8 mouse cellular contexts compared by ENCODE assay signal in the genomic region with DNA sequence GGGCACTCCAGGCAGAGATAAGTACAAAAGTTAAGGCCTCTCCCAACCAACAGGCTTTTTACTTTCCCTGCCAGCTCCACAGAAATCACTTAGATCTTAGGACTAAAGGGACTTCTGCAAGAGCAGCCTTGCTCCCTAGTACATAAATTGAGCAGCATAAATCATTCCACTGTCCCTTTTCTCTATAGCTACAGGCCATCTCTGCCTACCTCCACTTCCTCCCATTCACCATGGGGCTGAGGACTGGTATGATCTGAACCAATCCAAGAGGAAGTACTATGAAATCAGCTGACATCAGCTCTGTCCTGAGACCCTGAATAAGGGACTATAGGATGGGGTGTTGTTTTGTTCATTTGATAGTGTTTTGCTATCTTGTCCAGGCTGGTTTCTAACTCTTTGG. TPM values are rescaled to one million over a fixed set of nuclear protein-coding genes. Genes with fewer than 3 reads are reported as not detected.
DNase-seq lines count a peak whose midpoint lies in the region; ATAC-seq and TF ChIP-seq lines count a peak whose summit lies in the region.

No protein-coding gene starts in this region.

- H3K9ac ChIP-seq in kidney, embryonic 16.5 days (replicated peaks; ENCODE audit: low read length), result no peak overlapping the region; the same call in 1 of the 2 replicates
- 0 out of 2 replicates have a peak overlapping the region, but pooled peaks have one; percentile 5 for H3K9ac ChIP-seq in embryonic facial prominence, embryonic 12.5 days
- no peak overlapping the region for H3K9ac ChIP-seq in intestine, postnatal 0 days (ENCODE audit: low read depth, low read length)

- no peak for TF ChIP-seq CTCF in intestine, postnatal 0 days (IDR thresholded peaks at IDR 0.05; ENCODE audit: low read depth)

- peak; percentile 41; the same call in 1 of the 2 replicates for ATAC-seq in kidney, embryonic 16.5 days (ENCODE audit: low FRiP score, low TSS enrichment)
- ATAC-seq in embryonic facial prominence, embryonic 12.5 days (ENCODE audit: insufficient number of reproducible peaks, insufficient read depth, low FRiP score, low TSS enrichment), result peak; percentile 32; the same call in 1 of the 2 replicates
- ATAC-seq in intestine, postnatal 0 days, result no peak

- H3K4me3 ChIP-seq in kidney, embryonic 16.5 days (ENCODE audit: low read length), result peak overlapping the region; percentile 22
- H3K4me3 ChIP-seq in embryonic facial prominence, embryonic 12.5 days, result peak overlapping the region; percentile 21; the same call in 1 of the 2 replicates
- no peak overlapping the region for H3K4me3 ChIP-seq in intestine, postnatal 0 days (ENCODE audit: low read depth, low read length)
- no peak overlapping the region for H3K4me3 ChIP-seq in myocyte

- DNase-seq in kidney, postnatal 36 days, result no peak
- no peak for DNase-seq in cerebellum, adult 18-20 months
- DNase-seq in gastrocnemius, postnatal 14 days, result no peak
- no peak for DNase-seq in Muller cell, postnatal 12 days (ENCODE audit: inconsistent ontology term)

- intact Hi-C loops in gastrocnemius, postnatal 14 days (cut with DNase I; ENCODE audit: low total_unique reads), result loop anchor here (10.0 kb wide), 1 partner anchor 45 kb away; no protein-coding TSS in a partner anchor

- no peak overlapping the region for H3ac ChIP-seq in myocyte (ENCODE audit: control insufficient read depth, insufficient read length)

- H3K36me3 ChIP-seq in kidney, embryonic 16.5 days (ENCODE audit: insufficient read depth, low read length), result peaks cover 8% of the 10 kb centered on the region; the same call in 1 of the 2 replicates
- H3K36me3 ChIP-seq in embryonic facial prominence, embryonic 12.5 days, result peaks cover 1% of the 10 kb centered on the region; the same call in 1 of the 2 replicates
- H3K36me3 ChIP-seq in intestine, postnatal 0 days (ENCODE audit: control insufficient read depth, insufficient read depth), result no peaks in the 10 kb centered on the region
- no peaks in the 10 kb centered on the region for H3K36me3 ChIP-seq in myocyte (ENCODE audit: control insufficient read depth, insufficient read depth)

- peaks cover 82% of the 10 kb centered on the region for H3K4me1 ChIP-seq in kidney, embryonic 16.5 days (ENCODE audit: insufficient read depth, low read length)
- peaks cover 62% of the 10 kb centered on the region for H3K4me1 ChIP-seq in embryonic facial prominence, embryonic 12.5 days
- peaks cover 27% of the 10 kb centered on the region for H3K4me1 ChIP-seq in intestine, postnatal 0 days (replicated peaks; ENCODE audit: control insufficient read depth, insufficient read depth, low read length)

- TF ChIP-seq POLR2A in myocyte (IDR thresholded peaks at IDR 0.05; ENCODE audit: insufficient read length, low read depth), result no peak

- peak overlapping the region; percentile 38 for H3K4me2 ChIP-seq in kidney, embryonic 16.5 days (replicated peaks; ENCODE audit: low read depth, low read length)
- peak overlapping the region; percentile 39 for H3K4me2 ChIP-seq in embryonic facial prominence, embryonic 12.5 days (replicated peaks)
- peak overlapping the region; percentile 37 for H3K4me2 ChIP-seq in intestine, postnatal 0 days (replicated peaks; ENCODE audit: low read depth)
- H3K4me2 ChIP-seq in myocyte (ENCODE audit: low read depth), result peak overlapping the region; percentile 79

- no peaks in the 10 kb centered on the region for H3K27me3 ChIP-seq in kidney, embryonic 16.5 days (ENCODE audit: insufficient read depth, low read length)
- no peaks in the 10 kb centered on the region for H3K27me3 ChIP-seq in embryonic facial prominence, embryonic 12.5 days
- H3K27me3 ChIP-seq in intestine, postnatal 0 days (replicated peaks; ENCODE audit: control insufficient read depth, insufficient read depth, low read length), result no peaks in the 10 kb centered on the region
- no peaks in the 10 kb centered on the region for H3K27me3 ChIP-seq in myocyte (ENCODE audit: control insufficient read depth, insufficient read depth, insufficient read length)

- no peaks in the 10 kb centered on the region for H3K9me3 ChIP-seq in kidney, embryonic 16.5 days (ENCODE audit: low read length)
- H3K9me3 ChIP-seq in embryonic facial prominence, embryonic 12.5 days, result no peaks in the 10 kb centered on the region
- H3K9me3 ChIP-seq in intestine, postnatal 0 days (ENCODE audit: control insufficient read depth), result no peaks in the 10 kb centered on the region

- peak overlapping the region; percentile 86 for H3K27ac ChIP-seq in kidney, embryonic 16.5 days (ENCODE audit: low read length)
- H3K27ac ChIP-seq in embryonic facial prominence, embryonic 12.5 days, result peak overlapping the region; percentile 67
- peak overlapping the region; percentile 62; the same call in 1 of the 2 replicates for H3K27ac ChIP-seq in intestine, postnatal 0 days (ENCODE audit: low read depth, low read length)

- peaks cover 100% of the 10 kb centered on the region for H3K79me2 ChIP-seq in myocyte (ENCODE audit: control insufficient read depth, insufficient read depth)

TF ChIP-seq in myocyte, 11 proteins besides CTCF, POLR2A, EP300 and RAD21:
- TF ChIP-seq SRF (IDR thresholded peaks at IDR 0.05; ENCODE audit: control insufficient read depth, insufficient read length, low read depth), result no peak
- TF ChIP-seq MYOD1 (IDR thresholded peaks at IDR 0.05; ENCODE audit: control insufficient read depth in 1 of 3, insufficient read length in 2 of 3, low read depth in 2 of 3), result no peak
- TF ChIP-seq TCF3 (IDR thresholded peaks at IDR 0.05; ENCODE audit: insufficient read length, low read depth), result no peak
- TF ChIP-seq TCF12 (IDR thresholded peaks at IDR 0.05; ENCODE audit: insufficient read depth, poor library complexity, severe bottlenecking), result no peak
- TF ChIP-seq POLR2AphosphoS2 (IDR thresholded peaks at IDR 0.05; ENCODE audit: insufficient read length, low read depth), result no peak
- no peak for TF ChIP-seq MYOG (IDR thresholded peaks at IDR 0.05; ENCODE audit: control insufficient read depth in 1 of 3, insufficient read depth in 1 of 3, insufficient read length in 2 of 3, low read depth in 2 of 3)
- no peak for TF ChIP-seq E2F4 (IDR thresholded peaks at IDR 0.05; ENCODE audit: insufficient read depth)
- TF ChIP-seq REST (IDR thresholded peaks at IDR 0.05; ENCODE audit: insufficient read depth, insufficient read length), result no peak
- no peak for TF ChIP-seq USF1 (IDR thresholded peaks at IDR 0.05; ENCODE audit: low read depth)
- no peak for TF ChIP-seq CEBPB (IDR thresholded peaks at IDR 0.05; ENCODE audit: insufficient read depth, poor library complexity, severe bottlenecking)
- TF ChIP-seq MAX (IDR thresholded peaks at IDR 0.05; ENCODE audit: low read depth), result no peak
TF ChIP-seq in myocyte: peak in this region for 0.

RNA-seq across cellular contexts. Expression of gene Arid1a, which starts 26.4 kb away (rescaled TPM):
- polyA plus RNA-seq in kidney, embryonic 16.5 days (2015; fragmentation: Nextera tagmentation; extraction: Ambion mirVana), result 30.5 and 35.0 TPM in 2 replicates
- 37.5 and 40.1 TPM in 2 replicates for polyA plus RNA-seq in embryonic facial prominence, embryonic 12.5 days (2016; fragmentation: Nextera tagmentation; extraction: Ambion mirVana)
- 10.4 and 12.1 TPM in 2 replicates for polyA plus RNA-seq in intestine, postnatal 0 days (2015; fragmentation: Nextera tagmentation; extraction: Ambion mirVana)
- 23.2 TPM for polyA plus RNA-seq in myocyte (2012; fragmentation: generic; extraction: Trizol)
- total RNA-seq in gastrocnemius, postnatal 14 days (2021), result 10 to 100 TPM; 22.3 to 27.3 TPM

RNA-seq across cellular contexts. Expression of gene Pigv, which starts 57.7 kb away (rescaled TPM):
- polyA plus RNA-seq in kidney, embryonic 16.5 days (2015; fragmentation: Nextera tagmentation; extraction: Ambion mirVana), result 19.2 and 22.7 TPM in 2 replicates
- polyA plus RNA-seq in embryonic facial prominence, embryonic 12.5 days (2016; fragmentation: Nextera tagmentation; extraction: Ambion mirVana), result 19.7 and 20.4 TPM in 2 replicates
- polyA plus RNA-seq in intestine, postnatal 0 days (2015; fragmentation: Nextera tagmentation; extraction: Ambion mirVana), result 10.7 and 12.5 TPM in 2 replicates
- 9.8 TPM for polyA plus RNA-seq in myocyte (2012; fragmentation: generic; extraction: Trizol)
- 1 to 10 TPM; 9.4 to 9.9 TPM for total RNA-seq in gastrocnemius, postnatal 14 days (2021)

Comparison
In these comparisons a context has a peak if more than half of its experiments do, and no peak if none do; other contexts are left out.
1. H3K4me3 ChIP-seq: peak in kidney, embryonic 16.5 days (single experiment) and embryonic facial prominence, embryonic 12.5 days (single experiment); none in intestine, postnatal 0 days (single experiment) and myocyte (single experiment).
2. Peak in every context shown above with its lines, with median percentiles within 50 percentile points of each other: H3K27ac ChIP-seq and H3K4me2 ChIP-seq.